ENCODE assay signal across 7 mouse cellular contexts in genomic region chr11:89060423-89061089, GRCm38 (mm10). TPM values are rescaled to one million over a fixed set of nuclear protein-coding genes. Genes with fewer than 3 reads are reported as not detected.
DNase-seq lines count a peak whose midpoint lies in the region; ATAC-seq and TF ChIP-seq lines count a peak whose summit lies in the region.

No protein-coding gene starts in this region.

- peak overlapping the region; percentile 90 for H3K4me2 ChIP-seq in embryonic facial prominence, embryonic 11.5 days (ENCODE audit: low read depth, low read length)
- H3K4me2 ChIP-seq in limb, embryonic 12.5 days = peak overlapping the region; percentile 80
- peak overlapping the region; percentile 59 for H3K4me2 ChIP-seq in midbrain, embryonic 15.5 days

- H3K27me3 ChIP-seq in embryonic facial prominence, embryonic 11.5 days (ENCODE audit: control insufficient read depth, insufficient read depth, low read length) = no peaks in the 10 kb centered on the region; the same call in 1 of the 2 replicates
- no peaks in the 10 kb centered on the region for H3K27me3 ChIP-seq in kidney, adult 2 months (replicated peaks; ENCODE audit: control insufficient read depth, insufficient read depth, low read length)
- no peaks in the 10 kb centered on the region for H3K27me3 ChIP-seq in limb, embryonic 12.5 days
- H3K27me3 ChIP-seq in midbrain, embryonic 15.5 days (replicated peaks) = no peaks in the 10 kb centered on the region
- H3K27me3 ChIP-seq in spleen, adult 2 months (ENCODE audit: control insufficient read depth, insufficient read depth, low read length) = no peaks in the 10 kb centered on the region

- ATAC-seq in embryonic facial prominence, embryonic 11.5 days (replicated peaks; ENCODE audit: insufficient number of reproducible peaks, low FRiP score, low TSS enrichment, low read depth) = peak; percentile 89
- peak; percentile 89 for ATAC-seq in limb, embryonic 12.5 days (ENCODE audit: insufficient number of reproducible peaks, insufficient read depth, low FRiP score, low TSS enrichment, low read depth)
- peak; percentile 95 for ATAC-seq in midbrain, embryonic 15.5 days (replicated peaks)

- no peak overlapping the region for H3K27ac ChIP-seq in embryonic facial prominence, embryonic 11.5 days (replicated peaks; ENCODE audit: low read depth, low read length)
- no peak overlapping the region for H3K27ac ChIP-seq in kidney, adult 2 months (ENCODE audit: insufficient read depth, low read depth, low read length)
- H3K27ac ChIP-seq in limb, embryonic 12.5 days = peak overlapping the region; percentile 62
- H3K27ac ChIP-seq in midbrain, embryonic 15.5 days = peak overlapping the region; percentile 74
- H3K27ac ChIP-seq in spleen, adult 2 months (ENCODE audit: insufficient read depth, low read length) = 0 out of 2 replicates have a peak overlapping the region, but pooled peaks have one; percentile 21

- DNase-seq in adrenal gland, postnatal 14 days = peak; percentile 96
- DNase-seq in embryonic facial prominence, embryonic 11.5 days (ENCODE audit: low spot score) = peak; percentile 93
- peak; percentile 91 to 93 for DNase-seq in heart, adult 18-20 months
- DNase-seq in kidney, adult 2 months = peak; percentile 95
- peak; percentile 82 to 92 for DNase-seq in spleen, adult 2 months (ENCODE audit: low read depth in 1 of 2, low spot score in 2 of 2)

- no peak for TF ChIP-seq CTCF in kidney, adult 2 months (conservative IDR thresholded peaks at IDR 0.05; ENCODE audit: insufficient read depth, insufficient read length, low read depth, low read length)
- no peak for TF ChIP-seq CTCF in spleen, adult 2 months (IDR thresholded peaks at IDR 0.05; ENCODE audit: extremely low read depth, insufficient read depth, insufficient read length, insufficient replicate concordance)

- H3K4me1 ChIP-seq in embryonic facial prominence, embryonic 11.5 days (ENCODE audit: control insufficient read depth, insufficient read depth, low read length) = no peaks in the 10 kb centered on the region; the same call in none of the 2 replicates
- no peaks in the 10 kb centered on the region; the same call in 1 of the 2 replicates for H3K4me1 ChIP-seq in kidney, adult 2 months (ENCODE audit: control insufficient read depth, insufficient read depth, low read length)
- H3K4me1 ChIP-seq in limb, embryonic 12.5 days (replicated peaks) = peaks cover 14% of the 10 kb centered on the region
- H3K4me1 ChIP-seq in midbrain, embryonic 15.5 days = peaks cover 34% of the 10 kb centered on the region
- H3K4me1 ChIP-seq in spleen, adult 2 months (ENCODE audit: control insufficient read depth, insufficient read depth, insufficient read length) = peaks cover 5% of the 10 kb centered on the region; the same call in 1 of the 2 replicates

- no peaks in the 10 kb centered on the region for H3K9me3 ChIP-seq in embryonic facial prominence, embryonic 11.5 days (replicated peaks; ENCODE audit: control insufficient read depth, low read length)
- H3K9me3 ChIP-seq in limb, embryonic 12.5 days = no peaks in the 10 kb centered on the region
- H3K9me3 ChIP-seq in midbrain, embryonic 15.5 days = no peaks in the 10 kb centered on the region

- peak overlapping the region; percentile 81 for H3K4me3 ChIP-seq in embryonic facial prominence, embryonic 11.5 days (ENCODE audit: low read depth, low read length)
- peak overlapping the region; percentile 67 for H3K4me3 ChIP-seq in kidney, adult 2 months (ENCODE audit: insufficient read depth, low read depth, low read length)
- peak overlapping the region; percentile 84 for H3K4me3 ChIP-seq in limb, embryonic 12.5 days (replicated peaks)
- peak overlapping the region; percentile 62 for H3K4me3 ChIP-seq in midbrain, embryonic 15.5 days
- peak overlapping the region; percentile 73 for H3K4me3 ChIP-seq in spleen, adult 2 months (ENCODE audit: extremely low read depth, insufficient read depth, insufficient read length)

- no peak for TF ChIP-seq POLR2A in kidney, adult 2 months (IDR thresholded peaks at IDR 0.05; ENCODE audit: low read depth, low read length)
- peak; percentile 13; the same call in 1 of the 2 replicates for TF ChIP-seq POLR2A in spleen, adult 2 months (IDR thresholded peaks at IDR 0.05; ENCODE audit: low read depth, low read length)

- under 1% methylated on average over 55 of the region's 63 CpGs for WGBS in embryonic facial prominence, embryonic 11.5 days
- 1% methylated on average over 63 of the region's 63 CpGs for WGBS in kidney, adult 2 months
- WGBS in limb, embryonic 12.5 days = under 1% methylated on average over 63 of the region's 63 CpGs
- under 1% methylated on average over 63 of the region's 63 CpGs for whole genome bisulfite sequencing in midbrain, embryonic 15.5 days
- WGBS in spleen, adult 2 months = 1% methylated on average over 63 of the region's 63 CpGs

- H3K36me3 ChIP-seq in embryonic facial prominence, embryonic 11.5 days (replicated peaks; ENCODE audit: control insufficient read depth, insufficient read depth, low read depth, low read length) = no peaks in the 10 kb centered on the region
- H3K36me3 ChIP-seq in kidney, adult 2 months (ENCODE audit: control insufficient read depth, insufficient read depth, low read length) = no peaks in the 10 kb centered on the region
- H3K36me3 ChIP-seq in limb, embryonic 12.5 days = no peaks in the 10 kb centered on the region
- H3K36me3 ChIP-seq in midbrain, embryonic 15.5 days (replicated peaks) = no peaks in the 10 kb centered on the region
- no peaks in the 10 kb centered on the region for H3K36me3 ChIP-seq in spleen, adult 2 months (ENCODE audit: control insufficient read depth, insufficient read depth, low read length)

- peak overlapping the region; percentile 80 for H3K9ac ChIP-seq in embryonic facial prominence, embryonic 11.5 days (replicated peaks; ENCODE audit: low read length)
- H3K9ac ChIP-seq in limb, embryonic 12.5 days (replicated peaks) = peak overlapping the region; percentile 80
- H3K9ac ChIP-seq in midbrain, embryonic 15.5 days = peak overlapping the region; percentile 55

RNA-seq across cellular contexts. Expression of gene Dgke, which starts 6.1 kb away (rescaled TPM):
- total RNA-seq in adrenal gland, postnatal 14 days (2021) = 12.8 and 15.0 TPM in 2 replicates
- polyA plus RNA-seq in embryonic facial prominence, embryonic 11.5 days (2014; fragmentation: Nextera tagmentation; extraction: Ambion mirVana) = 3.3 and 3.7 TPM in 2 replicates
- 1 to 10 TPM; 8.6 to 10.0 TPM for total RNA-seq in heart, adult 18-20 months (2021)
- 2.4 and 2.8 TPM in 2 replicates for polyA plus RNA-seq in kidney, adult 2 months (2012; rRNA removed)
- 5.5 and 6.6 TPM in 2 replicates for polyA plus RNA-seq in limb, embryonic 12.5 days (2016; fragmentation: Nextera tagmentation; extraction: Ambion mirVana)
- 18.9 and 19.7 TPM in 2 replicates for polyA plus RNA-seq in midbrain, embryonic 15.5 days (2015; fragmentation: Nextera tagmentation; extraction: Ambion mirVana)
- polyA plus RNA-seq in spleen, adult 2 months (2012; rRNA removed) = 3.9 and 6.9 TPM in 2 replicates

RNA-seq across cellular contexts. Expression of gene Gm525, which starts 13.1 kb away (rescaled TPM):
- not detected in 2 replicates for total RNA-seq in adrenal gland, postnatal 14 days (2021)
- not detected in 2 replicates for polyA plus RNA-seq in embryonic facial prominence, embryonic 11.5 days (2014; fragmentation: Nextera tagmentation; extraction: Ambion mirVana)
- total RNA-seq in heart, adult 18-20 months (2021) = not detected
- 0.69 and 1.6 TPM in 2 replicates for polyA plus RNA-seq in kidney, adult 2 months (2012; rRNA removed)
- 0.73 and 0.83 TPM in 2 replicates for polyA plus RNA-seq in limb, embryonic 12.5 days (2016; fragmentation: Nextera tagmentation; extraction: Ambion mirVana)
- not detected in 2 replicates for polyA plus RNA-seq in midbrain, embryonic 15.5 days (2015; fragmentation: Nextera tagmentation; extraction: Ambion mirVana)
- polyA plus RNA-seq in spleen, adult 2 months (2012; rRNA removed) = not detected in 2 replicates

Comparison
In these comparisons a context has a peak if more than half of its experiments do, and no peak if none do; other contexts are left out.
1. H3K27ac ChIP-seq: peak in limb, embryonic 12.5 days (single experiment), midbrain, embryonic 15.5 days (single experiment) and spleen, adult 2 months (single experiment); none in embryonic facial prominence, embryonic 11.5 days (single experiment) and kidney, adult 2 months (single experiment).
2. Peak in every context shown above with its lines, with median percentiles within 50 percentile points of each other: DNase-seq, ATAC-seq, H3K4me2 ChIP-seq, H3K4me3 ChIP-seq and H3K9ac ChIP-seq.